Mouse (Mus musculus): ENCODE results near the gene Ifnz. TPM values are rescaled to one million over a fixed set of nuclear protein-coding genes. Genes with fewer than 3 reads are reported as not detected.
"Not testable (repeated sequence)": the region's sequence is repeated elsewhere in the genome, so short reads cannot be mapped to it uniquely, and the experiment has no call there.

The Ifnz gene
- polyA plus RNA-seq, 1 experiment from 2014 or later: not detected

DNA sequence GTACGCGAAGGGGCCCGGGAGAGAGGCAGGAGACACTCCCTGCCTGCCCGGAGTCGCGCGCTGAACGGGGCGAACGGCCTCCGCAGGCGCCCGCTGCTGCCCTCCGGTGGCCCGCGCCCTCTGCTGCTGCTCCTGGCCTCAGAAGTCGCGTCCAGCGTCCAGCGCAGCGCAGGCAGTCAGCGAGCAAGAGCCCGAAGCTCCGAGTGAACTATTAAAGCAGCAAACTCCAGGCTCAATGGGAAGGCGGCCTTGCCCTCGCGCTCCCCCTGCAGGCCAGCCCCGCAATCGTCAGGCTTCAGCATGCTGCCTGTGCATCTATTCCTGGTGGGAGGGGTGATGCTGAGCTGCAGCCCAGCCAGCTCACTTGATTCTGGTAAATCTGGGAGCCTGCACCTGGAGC, 21.0 kb downstream of the Ifnz start, which contains the start of gene Gm13287:
Gene Gm13287 (plus strand): TSS at position 301 of the 400 bp plus-strand sequence.
- H3K4me3 ChIP-seq (ENCODE audit: low read depth, low read length); H3K36me3 ChIP-seq (ENCODE audit: control insufficient read depth, insufficient read depth, low read length); H3K27ac ChIP-seq (ENCODE audit: low read depth, low read length); H3K4me1 ChIP-seq (ENCODE audit: control insufficient read depth, insufficient read depth, low read length); H3K9ac ChIP-seq (replicated peaks; ENCODE audit: low read depth, low read length); H3K4me2 ChIP-seq (ENCODE audit: low read depth, low read length); H3K27me3 ChIP-seq (ENCODE audit: control insufficient read depth, insufficient read depth, low read length); ATAC-seq (ENCODE audit: low read depth); H3K9me3 ChIP-seq (ENCODE audit: control insufficient read depth, low read length): not testable (repeated sequence)
- WGBS: no CpG with 5 or more reads among the region's 29 CpGs

DNA sequence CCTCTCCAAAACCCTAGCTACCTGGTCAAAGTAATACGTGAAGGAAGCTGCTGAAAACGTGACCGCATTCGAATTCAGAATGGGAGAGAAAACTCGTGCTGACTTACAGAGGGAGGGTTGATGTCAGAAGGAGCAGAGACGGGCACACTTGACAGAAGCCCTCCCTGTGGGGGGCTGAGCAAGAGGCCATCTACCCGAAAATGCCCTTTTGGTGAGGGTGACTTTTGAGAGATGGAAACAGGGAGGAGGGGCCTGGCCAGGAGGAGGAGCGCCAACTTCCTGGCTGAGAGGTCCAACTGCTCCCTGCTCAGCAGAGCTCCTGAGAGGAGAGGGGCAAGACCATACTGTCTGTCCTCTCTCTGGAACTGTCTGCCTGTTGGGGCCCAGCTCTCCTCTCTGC, 23.3 kb downstream of the Ifnz start, which contains the start of gene Gm13288:
Gene Gm13288 (plus strand): TSS at position 301 of the 400 bp plus-strand sequence.
- H3K4me3 ChIP-seq (ENCODE audit: low read depth, low read length): not testable (repeated sequence)
- no CpG with 5 or more reads among the region's 8 CpGs for WGBS

DNA sequence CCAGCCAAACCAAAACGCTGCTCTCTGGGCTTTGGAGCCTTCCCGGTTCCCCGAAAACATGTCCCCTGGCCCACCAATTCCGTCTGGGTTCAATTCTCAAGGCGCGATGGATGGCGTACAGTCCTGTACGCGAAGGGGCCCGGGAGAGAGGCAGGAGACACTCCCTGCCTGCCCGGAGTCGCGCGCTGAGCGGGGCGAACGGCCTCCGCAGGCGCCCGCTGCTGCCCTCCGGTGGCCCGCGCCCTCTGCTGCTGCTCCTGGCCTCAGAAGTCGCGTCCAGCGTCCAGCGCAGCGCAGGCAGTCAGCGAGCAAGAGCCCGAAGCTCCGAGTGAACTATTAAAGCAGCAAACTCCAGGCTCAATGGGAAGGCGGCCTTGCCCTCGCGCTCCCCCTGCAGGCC, 23.8 kb downstream of the Ifnz start:
- H3K4me3 ChIP-seq (ENCODE audit: low read depth, low read length); H3K9me3 ChIP-seq (ENCODE audit: control insufficient read depth, low read length): not testable (repeated sequence)
- WGBS: 0% methylated on average over 7 of the region's 34 CpGs

More for the DNA sequence above, 23.3 kb downstream of the Ifnz start, which contains the start of gene Gm13288:
- not testable (repeated sequence) for ATAC-seq (ENCODE audit: low read depth); H3K36me3 ChIP-seq (ENCODE audit: control insufficient read depth, insufficient read depth, low read length); H3K27me3 ChIP-seq (ENCODE audit: control insufficient read depth, insufficient read depth, low read length); H3K4me2 ChIP-seq (ENCODE audit: low read depth, low read length); H3K9me3 ChIP-seq (ENCODE audit: control insufficient read depth, low read length); H3K4me1 ChIP-seq (ENCODE audit: control insufficient read depth, insufficient read depth, low read length); H3K9ac ChIP-seq (replicated peaks; ENCODE audit: low read depth, low read length); H3K27ac ChIP-seq (ENCODE audit: low read depth, low read length)

DNA sequence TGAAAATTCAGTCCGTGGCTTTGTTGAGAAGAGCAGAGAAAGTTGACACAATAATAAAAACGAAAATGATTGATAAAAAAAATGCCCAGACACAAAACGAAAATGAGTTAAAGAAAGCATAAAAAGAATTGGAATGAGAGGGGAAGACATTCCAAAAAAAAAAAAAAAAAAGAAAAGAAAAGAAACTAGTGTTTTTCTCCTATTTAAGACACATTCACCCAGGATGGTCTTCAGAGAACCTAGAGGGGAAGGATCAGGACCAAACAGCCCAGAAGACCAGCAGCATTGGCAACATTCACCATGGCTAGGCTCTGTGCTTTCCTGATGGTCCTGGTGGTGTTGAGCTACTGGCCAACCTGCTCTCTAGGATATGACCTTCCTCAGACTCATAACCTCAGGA, 34.0 kb downstream of the Ifnz start, which contains the start of gene Ifna7:
Gene Ifna7 (plus strand): TSS at position 301 of the 400 bp plus-strand sequence.
- Histone ChIP-seq H3K4me3 (ENCODE audit: low read depth, low read length) (no peak within 1 kb of the TSS), H3K9me3 (ENCODE audit: control insufficient read depth, low read length) (no peaks in the 10 kb centered on the region), H3K9ac (replicated peaks; ENCODE audit: low read depth, low read length) (no peak within 1 kb of the TSS), H3K27me3 (ENCODE audit: control insufficient read depth, insufficient read depth, low read length) (no peaks in the 10 kb centered on the region), H3K36me3 (ENCODE audit: control insufficient read depth, insufficient read depth, low read length) (no peaks in the 10 kb centered on the region), H3K4me1 (ENCODE audit: control insufficient read depth, insufficient read depth, low read length) (no peaks in the 10 kb centered on the region), H3K27ac (ENCODE audit: low read depth, low read length) (no peak within 1 kb of the TSS), H3K4me2 (ENCODE audit: low read depth, low read length) (no peak within 1 kb of the TSS)
- ATAC-seq (ENCODE audit: low read depth): no peak
- WGBS: 75% methylated on average over 3 of the region's 3 CpGs

More for the DNA sequence above, 23.8 kb downstream of the Ifnz start:
- H3K4me2 ChIP-seq (ENCODE audit: low read depth, low read length); H3K27me3 ChIP-seq (ENCODE audit: control insufficient read depth, insufficient read depth, low read length); H3K27ac ChIP-seq (ENCODE audit: low read depth, low read length); ATAC-seq (ENCODE audit: low read depth); H3K9ac ChIP-seq (replicated peaks; ENCODE audit: low read depth, low read length); H3K4me1 ChIP-seq (ENCODE audit: control insufficient read depth, insufficient read depth, low read length); H3K36me3 ChIP-seq (ENCODE audit: control insufficient read depth, insufficient read depth, low read length): not testable (repeated sequence)

DNA sequence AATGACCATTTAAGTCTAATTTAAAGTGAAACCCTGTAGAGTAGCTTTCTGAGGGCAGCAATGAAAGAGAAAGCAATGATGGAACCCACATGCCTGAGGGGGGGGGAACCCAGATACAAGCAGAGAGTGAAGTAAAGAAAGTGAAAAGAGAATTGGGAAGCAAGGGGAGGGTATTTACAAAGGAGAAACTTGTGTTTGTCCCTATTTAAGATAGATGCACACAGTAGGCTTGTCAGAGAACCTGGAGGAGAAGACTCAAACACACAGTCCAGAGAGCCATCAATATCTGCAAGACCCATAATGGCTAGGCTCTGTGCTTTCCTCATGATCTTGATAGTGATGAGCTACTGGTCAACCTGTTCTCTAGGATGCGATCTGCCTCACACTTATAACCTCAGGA, 37.7 kb downstream of the Ifnz start, which contains the start of gene Ifna11:
Gene Ifna11 (plus strand): TSS at position 301 of the 400 bp plus-strand sequence.
- Histone ChIP-seq H3K9ac (replicated peaks; ENCODE audit: low read depth, low read length) (no peak within 1 kb of the TSS), H3K27ac (ENCODE audit: low read depth, low read length) (no peak within 1 kb of the TSS), H3K4me3 (ENCODE audit: low read depth, low read length) (no peak within 1 kb of the TSS), H3K9me3 (ENCODE audit: control insufficient read depth, low read length) (no peaks in the 10 kb centered on the region), H3K27me3 (ENCODE audit: control insufficient read depth, insufficient read depth, low read length) (no peaks in the 10 kb centered on the region), H3K36me3 (ENCODE audit: control insufficient read depth, insufficient read depth, low read length) (no peaks in the 10 kb centered on the region), H3K4me1 (ENCODE audit: control insufficient read depth, insufficient read depth, low read length) (no peaks in the 10 kb centered on the region), H3K4me2 (ENCODE audit: low read depth, low read length) (no peak within 1 kb of the TSS)
- 100% methylated on average over 1 of the region's 1 CpGs for WGBS
- no peak for ATAC-seq (ENCODE audit: low read depth)

DNA sequence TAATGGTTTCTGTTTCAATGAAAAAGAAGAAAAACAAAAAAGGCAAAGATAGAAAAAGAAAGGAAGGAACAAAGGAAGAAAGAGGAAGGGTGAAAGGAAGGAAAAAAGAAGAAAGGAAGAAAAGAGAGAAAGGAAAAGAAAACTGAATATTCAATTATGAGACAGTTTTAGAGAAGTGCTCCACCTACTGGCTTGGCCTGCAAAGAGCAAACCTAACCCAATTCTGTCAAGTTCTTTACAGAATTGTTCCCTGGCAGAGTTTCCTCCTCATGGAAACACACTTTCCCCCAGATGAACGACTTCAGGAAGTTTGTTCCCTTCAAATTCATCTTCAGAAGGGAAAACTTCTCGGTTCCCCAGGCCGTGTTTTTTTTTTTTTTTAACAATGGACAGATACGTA, 41.1 kb downstream of the Ifnz start:
- no peaks in the 10 kb centered on the region for H3K4me1 ChIP-seq (ENCODE audit: control insufficient read depth, insufficient read depth, low read length)
- no peak overlapping the region for H3K4me3 ChIP-seq (ENCODE audit: low read depth, low read length)
- 34% methylated on average over 4 of the region's 4 CpGs for WGBS
- H3K27ac ChIP-seq (ENCODE audit: low read depth, low read length): no peak overlapping the region
- H3K36me3 ChIP-seq (ENCODE audit: control insufficient read depth, insufficient read depth, low read length): no peaks in the 10 kb centered on the region
- H3K9me3 ChIP-seq (ENCODE audit: control insufficient read depth, low read length): no peaks in the 10 kb centered on the region
- no peaks in the 10 kb centered on the region for H3K27me3 ChIP-seq (ENCODE audit: control insufficient read depth, insufficient read depth, low read length)
- no peak for ATAC-seq (ENCODE audit: low read depth)
- no peak overlapping the region for H3K4me2 ChIP-seq (ENCODE audit: low read depth, low read length)
- no peak overlapping the region for H3K9ac ChIP-seq (replicated peaks; ENCODE audit: low read depth, low read length)

DNA sequence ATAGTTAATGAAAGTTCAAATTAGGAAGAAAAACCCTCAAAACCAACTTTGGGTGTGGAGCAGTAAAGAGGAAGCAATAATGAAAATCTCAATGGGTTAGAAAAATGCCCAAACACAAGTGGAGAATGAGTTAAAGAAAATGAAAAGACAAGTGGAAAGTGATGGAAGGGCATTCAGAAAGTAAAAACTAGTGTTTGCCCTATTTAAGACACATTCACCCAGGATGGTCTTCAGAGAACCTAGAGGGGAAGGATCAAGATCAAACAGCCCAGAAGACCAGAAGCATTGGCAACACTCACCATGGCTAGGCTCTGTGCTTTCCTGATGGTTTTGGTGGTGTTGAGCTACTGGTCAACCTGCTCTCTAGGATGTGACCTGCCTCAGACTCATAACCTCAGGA, 45.2 kb downstream of the Ifnz start, which contains the start of gene Ifna6:
Gene Ifna6 (plus strand): TSS at position 301 of the 400 bp plus-strand sequence.
- H3K9me3 ChIP-seq (ENCODE audit: control insufficient read depth, low read length); H3K4me2 ChIP-seq (ENCODE audit: low read depth, low read length); H3K4me1 ChIP-seq (ENCODE audit: control insufficient read depth, insufficient read depth, low read length): not testable (repeated sequence)

DNA sequence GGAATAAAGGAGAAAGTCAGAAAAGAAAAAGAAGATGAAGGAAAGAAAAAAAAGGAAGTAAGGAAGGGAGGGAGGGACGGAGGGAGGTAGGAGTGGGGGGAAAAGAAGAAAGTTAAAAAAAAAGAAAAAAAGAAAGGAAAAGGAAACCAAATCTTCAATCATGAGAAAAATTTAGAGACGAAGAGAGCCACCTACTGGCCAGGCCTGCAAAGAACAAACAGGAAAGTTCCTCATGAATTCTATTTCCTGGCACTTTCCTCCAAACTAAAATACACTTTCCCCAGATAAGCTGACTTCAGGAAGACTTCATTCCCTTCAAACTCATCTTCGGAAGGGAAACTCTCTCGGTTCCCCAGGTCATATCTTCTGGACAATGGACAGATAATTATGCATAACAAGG, 48.6 kb downstream of the Ifnz start:
- no peak overlapping the region for H3K27ac ChIP-seq (ENCODE audit: low read depth, low read length)
- no peaks in the 10 kb centered on the region for H3K36me3 ChIP-seq (ENCODE audit: control insufficient read depth, insufficient read depth, low read length)
- no peak overlapping the region for H3K4me3 ChIP-seq (ENCODE audit: low read depth, low read length)
- ATAC-seq (ENCODE audit: low read depth): no peak
- H3K9ac ChIP-seq (replicated peaks; ENCODE audit: low read depth, low read length): no peak overlapping the region
- WGBS: 29% methylated on average over 4 of the region's 4 CpGs
- no peaks in the 10 kb centered on the region for H3K4me1 ChIP-seq (ENCODE audit: control insufficient read depth, insufficient read depth, low read length)
- no peak overlapping the region for H3K4me2 ChIP-seq (ENCODE audit: low read depth, low read length)
- no peaks in the 10 kb centered on the region for H3K9me3 ChIP-seq (ENCODE audit: control insufficient read depth, low read length)
- H3K27me3 ChIP-seq (ENCODE audit: control insufficient read depth, insufficient read depth, low read length): no peaks in the 10 kb centered on the region

More for the DNA sequence above, 45.2 kb downstream of the Ifnz start, which contains the start of gene Ifna6:
- not testable (repeated sequence) for ATAC-seq (ENCODE audit: low read depth); H3K9ac ChIP-seq (replicated peaks; ENCODE audit: low read depth, low read length); H3K36me3 ChIP-seq (ENCODE audit: control insufficient read depth, insufficient read depth, low read length); H3K4me3 ChIP-seq (ENCODE audit: low read depth, low read length); H3K27ac ChIP-seq (ENCODE audit: low read depth, low read length); H3K27me3 ChIP-seq (ENCODE audit: control insufficient read depth, insufficient read depth, low read length)

Measured in neural tube, embryonic 14.5 days (tissue).